Mouse (Mus musculus): ENCODE measurements at regions not wholly inside any gene's neighbourhood (a gene's known extent, or its start where the extent isn't known, plus 50 kb on each side); places are given as distances from the start of the nearest gene placed in this dataset.

DNA sequence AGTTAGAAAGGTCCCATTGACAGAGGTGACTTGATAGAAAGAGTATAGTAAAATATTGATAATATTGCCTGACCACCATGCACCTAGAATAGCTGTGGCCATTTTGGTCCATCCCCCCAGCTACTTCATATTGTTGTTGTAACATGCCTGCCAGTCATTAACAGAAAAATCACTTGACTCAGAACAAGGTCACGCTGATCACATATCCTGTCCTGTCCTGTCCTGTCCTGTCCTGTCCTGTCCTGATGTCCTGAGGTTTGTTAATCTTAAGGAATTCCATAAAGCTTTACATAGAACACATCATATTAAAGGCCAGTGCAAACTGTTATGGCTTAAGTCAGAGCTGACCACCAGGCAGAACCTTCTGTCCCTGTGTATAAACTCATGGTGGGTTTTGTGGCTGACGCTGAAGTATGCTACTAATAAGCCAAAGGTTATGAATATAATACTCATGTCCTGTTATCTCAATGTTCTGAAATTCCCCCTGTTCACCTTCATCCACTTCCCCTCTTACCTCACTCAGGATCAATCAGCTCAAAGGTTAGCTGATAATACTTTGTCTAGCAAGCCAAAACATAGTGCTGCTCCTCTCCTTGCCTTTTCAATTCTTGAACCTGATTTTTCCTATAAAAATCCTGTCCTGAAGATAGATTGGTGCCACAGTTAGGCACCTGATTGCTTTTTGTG lies 173.7 kb downstream of the Alg10b start:
- no peak for DNase-seq (ENCODE audit: low read depth)

DNA sequence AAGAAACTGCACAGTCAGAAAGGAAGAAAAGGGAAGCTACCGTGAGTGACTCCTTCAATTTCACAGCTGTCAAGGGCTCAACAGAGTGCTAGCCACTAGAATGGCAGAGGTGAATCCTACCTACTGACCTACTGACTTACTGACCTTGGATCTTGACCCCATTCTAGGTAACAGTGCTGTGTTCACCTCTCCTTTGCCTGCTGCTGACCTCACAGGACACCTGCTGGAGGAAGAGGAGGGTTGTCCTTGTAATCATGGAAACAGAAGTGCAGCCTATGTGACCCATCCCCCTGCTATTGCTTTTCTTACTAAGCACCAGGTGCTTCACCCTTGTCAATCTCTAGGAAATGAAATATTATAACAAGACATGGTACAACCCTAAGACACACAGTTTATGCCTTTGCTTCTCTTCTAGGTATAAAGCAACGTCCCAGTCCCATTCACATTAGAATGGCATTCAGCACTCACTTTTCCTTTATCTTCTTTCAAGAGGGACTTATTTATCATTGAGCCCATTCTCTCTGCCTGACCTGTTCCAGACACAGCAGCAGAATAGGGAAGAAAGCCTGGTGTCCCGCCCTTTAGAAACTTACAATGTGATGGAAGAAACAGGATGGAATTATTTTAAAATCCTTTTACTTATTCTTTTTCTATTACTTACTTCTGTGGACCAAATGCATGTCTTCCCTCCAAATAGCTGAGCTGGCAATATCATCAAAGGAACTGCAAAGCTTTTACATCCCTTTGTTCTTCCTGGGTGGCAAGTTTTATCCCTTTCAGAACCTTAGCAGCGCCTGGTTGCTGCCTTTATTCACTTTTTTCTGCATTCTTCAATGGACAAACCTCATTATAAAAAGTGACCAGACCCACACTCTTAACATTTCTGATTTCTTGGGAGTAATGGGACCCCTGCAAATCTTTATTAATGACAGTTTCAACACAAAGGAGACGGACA lies 176.5 kb downstream of the Alg10b start:
- DNase-seq (ENCODE audit: low read depth), result no peak

DNA sequence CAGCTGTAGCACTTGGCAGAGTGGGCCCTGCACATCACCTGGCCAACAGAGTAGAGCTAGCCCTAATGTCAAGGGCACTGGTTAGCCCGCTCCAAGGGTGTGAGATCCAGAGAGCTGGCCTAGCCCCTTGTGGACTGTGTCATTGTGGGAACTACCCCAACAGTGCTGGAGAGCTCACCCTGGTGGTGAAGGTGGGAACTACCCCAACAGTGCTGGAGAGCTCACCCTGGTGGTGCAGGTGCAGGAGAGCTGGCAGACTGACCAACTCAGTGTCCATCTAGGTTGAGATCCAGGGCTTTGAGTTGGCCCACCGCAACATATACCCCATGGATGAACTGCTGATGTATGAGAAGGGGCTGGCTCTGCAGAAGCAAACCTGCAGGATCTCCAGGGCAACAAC lies 196.7 kb downstream of the Alg10b start:
- DNase-seq (ENCODE audit: low read depth), result no peak

DNA sequence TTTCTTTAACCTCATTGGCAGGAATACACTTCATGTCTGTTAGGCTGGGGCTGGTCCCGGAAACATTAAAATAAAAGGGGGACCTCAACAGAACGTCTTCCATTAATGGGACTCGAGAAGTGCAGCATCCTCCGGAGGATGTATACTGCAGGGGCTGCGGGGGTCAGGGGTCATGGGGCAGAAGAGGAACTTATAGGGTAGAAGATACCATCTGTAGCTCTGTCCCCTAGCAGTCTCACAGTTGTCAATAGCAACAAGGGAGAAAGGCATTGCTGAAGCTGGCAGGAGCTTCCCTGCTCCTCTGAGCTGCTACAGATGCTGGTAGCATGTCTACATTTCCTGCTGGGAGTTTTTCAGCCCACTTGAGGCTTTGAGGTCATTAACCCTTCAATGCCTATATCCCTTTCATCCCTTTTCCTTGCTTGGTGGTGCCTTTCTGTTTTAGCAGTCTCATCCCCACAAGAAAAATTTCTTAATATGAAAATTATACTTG lies 198.1 kb downstream of the Alg10b start:
- no peak for DNase-seq (ENCODE audit: low read depth)

DNA sequence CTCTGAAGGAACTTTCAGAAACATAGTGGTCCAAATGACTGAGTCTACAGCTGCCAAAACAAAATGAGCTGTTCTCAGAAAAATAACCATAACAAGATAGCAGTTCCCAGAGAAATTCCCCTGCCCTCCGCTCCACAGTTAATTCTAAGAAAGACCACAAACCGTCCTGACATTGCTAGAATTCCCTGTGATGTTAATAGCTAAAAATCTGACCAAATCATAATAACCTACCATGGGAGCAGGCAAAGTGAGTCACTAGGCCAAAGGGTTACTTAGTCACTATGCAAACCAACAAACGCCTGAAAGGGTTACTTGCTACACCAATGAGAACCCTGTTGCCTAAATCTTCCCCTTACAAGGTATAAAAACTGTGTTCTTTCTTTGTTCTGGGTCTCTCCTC lies 206.9 kb downstream of the Alg10b start:
- DNase-seq (ENCODE audit: low read depth), result peak; percentile 18

DNA sequence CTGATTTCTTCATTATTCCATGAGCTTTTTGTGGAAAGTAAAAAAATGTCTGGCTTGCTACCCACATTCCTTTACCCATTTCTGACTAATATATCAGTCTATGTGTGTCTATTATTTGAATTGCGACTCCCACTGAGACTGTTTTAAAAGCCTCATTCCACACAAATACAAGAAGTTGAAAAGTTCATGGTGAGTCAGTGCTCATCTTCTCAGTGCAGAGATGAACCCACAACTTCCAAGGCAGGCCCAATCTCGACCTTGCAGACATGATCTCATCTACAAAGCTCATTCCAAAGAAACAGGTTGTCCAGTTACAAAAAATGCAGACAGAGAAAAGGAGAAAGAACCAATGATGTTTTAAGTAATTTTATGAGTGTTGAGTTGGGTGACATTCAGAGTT lies 208.0 kb downstream of the Alg10b start:
- DNase-seq (ENCODE audit: low read depth), result peak; percentile 52

DNA sequence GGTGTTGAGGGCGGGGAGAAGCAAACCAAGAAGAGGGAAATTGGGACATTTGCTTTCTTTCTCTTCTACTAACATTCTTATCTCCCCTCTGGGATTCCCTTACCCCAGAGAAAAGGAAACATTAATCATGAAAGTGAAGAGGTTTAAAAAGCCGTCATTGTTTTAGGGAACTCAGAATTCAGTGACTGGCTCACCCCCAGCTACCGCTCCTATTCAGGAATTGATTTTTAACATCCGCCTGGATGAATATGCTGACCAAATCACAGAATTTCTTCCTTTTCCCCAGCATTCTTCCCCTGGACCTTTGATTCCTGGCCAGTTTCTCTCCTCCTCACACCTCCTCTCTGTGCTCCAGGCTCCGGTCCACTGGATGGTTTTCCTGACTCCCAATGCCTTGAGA lies 211.2 kb downstream of the Alg10b start:
- DNase-seq (ENCODE audit: low read depth), result peak; percentile 52
